Mouse (Mus musculus) adrenal gland (tissue): ENCODE results near the gene Gm5458.
"Not testable (repeated sequence)": the region's sequence is repeated elsewhere in the genome, so short reads cannot be mapped to it uniquely, and the experiment has no call there.

ENCODE experiments used
- intact Hi-C: fragments of 180-260 bp; cut with DNase I; formaldehyde crosslinking; loops from one replicate; pipeline ENCODE4 v1.15.1; 2025
- long read RNA-seq, 2 experiments: library from polyadenylated mRNA; unstranded; transcript quantifications; one replicate each; pipeline ENCODE4 v2.0.0; 2020; ENCODE audit warnings: borderline replicate concordance in 1 of 2; ENCODE audit not compliant: insufficient replicate concordance in 1 of 2

Gene Gm5458
- long read RNA-seq, experiment 1, result 0 reads
- long read RNA-seq, experiment 2, result 0 reads

GRCm38 (mm10) chr14:19602481-19602880 lies at the start of gene Gm5458:
Gene Gm5458 (minus strand): TSS chr14:19602581.
- intact Hi-C loops, result not testable (repeated sequence)

- intact Hi-C loops, result no loop called here
Observed at GRCm38 (mm10) chr14:19646232-19646631, 43.9 kb upstream of the Gm5458 start.

GRCm38 (mm10) chr14:19584804-19585667 lies 17.3 kb downstream of the Gm5458 start, which contains the start of gene Gm2237:
Gene Gm2237 (minus strand): TSS chr14:19585135.
- intact Hi-C loops, result not testable (repeated sequence)

- intact Hi-C loops, result not testable (repeated sequence)
Observed at GRCm38 (mm10) chr14:19549863-19550262, 52.5 kb downstream of the Gm5458 start, which contains the start of gene Gm2244. Gene Gm2244 (minus strand): TSS chr14:19549963.
